Mouse (Mus musculus) brain, embryonic 14.5 days (tissue): Measurements from ENCODE around the gene Ap5s1. TPM values are rescaled to one million over a fixed set of nuclear protein-coding genes. Genes with fewer than 3 reads are reported as not detected.
"Not testable (repeated sequence)": the region's sequence is repeated elsewhere in the genome, so short reads cannot be mapped to it uniquely, and the experiment has no call there.

ENCODE experiments used
- DNase-seq: peaks from one replicate; pipeline ENCODE4 v3.0.0-alpha.2; 2011; ENCODE audit warnings: low read depth
- CTCF ChIP-seq: fragments of 200-500 bp; IDR thresholded peaks from 2 replicates; pipeline ENCODE4 v1.5.1; 2012; ENCODE audit warnings: inconsistent platforms, mild to moderate bottlenecking, moderate library complexity, borderline replicate concordance; ENCODE audit not compliant: insufficient read depth, insufficient read length; ENCODE audit errors: extremely low read depth
- POLR2A ChIP-seq: fragments of 200-500 bp; IDR thresholded peaks from 2 replicates; pipeline ENCODE4 v1.6.1; 2012; ENCODE audit warnings: mild to moderate bottlenecking, inconsistent platforms, borderline replicate concordance; ENCODE audit not compliant: poor library complexity, insufficient read depth, insufficient read length, severe bottlenecking; ENCODE audit errors: extremely low read depth
- polyA plus RNA-seq: library from polyadenylated mRNA; depleted of rRNA; stranded (reverse); fragments of >200 nt; gene quantifications from 2 replicates; pipeline ENCODE4 v1.2.3, GENCODE M21; 2012

Ap5s1 gene
- polyA plus RNA-seq, 1 experiment: 34.9 TPM

- TF ChIP-seq CTCF (no peak), POLR2A (no peak)
Measured at GRCm38 (mm10) chr2:131208356-131208755, 1.5 kb downstream of the Ap5s1 start.

GRCm38 (mm10) chr2:131209125-131209795 lies 2.4 kb downstream of the Ap5s1 start:
- no peak for TF ChIP-seq POLR2A
- TF ChIP-seq CTCF: no peak
- DNase-seq: no peak

More at GRCm38 (mm10) chr2:131208356-131208755, 1.5 kb downstream of the Ap5s1 start:
- no peak for DNase-seq

- peak; percentile 45; the same call in 1 of the 2 replicates for TF ChIP-seq POLR2A
- peak; percentile 99 for TF ChIP-seq CTCF
- DNase-seq: peak; percentile 98
Measured at GRCm38 (mm10) chr2:131209969-131210792, 3.3 kb downstream of the Ap5s1 start.

- TF ChIP-seq CTCF (no peak), POLR2A (no peak)
- DNase-seq: no peak
Measured at GRCm38 (mm10) chr2:131211026-131211615, 4.2 kb downstream of the Ap5s1 start.

GRCm38 (mm10) chr2:131213773-131214172 lies 6.9 kb downstream of the Ap5s1 start:
- no peak for TF ChIP-seq CTCF
- TF ChIP-seq POLR2A: no peak
- DNase-seq: no peak

- TF ChIP-seq POLR2A (no peak), CTCF (no peak)
- no peak for DNase-seq
Measured at GRCm38 (mm10) chr2:131215941-131216858, 9.3 kb downstream of the Ap5s1 start.

GRCm38 (mm10) chr2:131220030-131220429 lies 13.2 kb downstream of the Ap5s1 start:
- DNase-seq: no peak
- TF ChIP-seq CTCF (no peak), POLR2A (no peak)

GRCm38 (mm10) chr2:131221853-131222515 lies 15.1 kb downstream of the Ap5s1 start:
- no peak for DNase-seq
- TF ChIP-seq CTCF (no peak), POLR2A (no peak)

GRCm38 (mm10) chr2:131222562-131222961 lies 15.7 kb downstream of the Ap5s1 start:
- DNase-seq: peak; percentile 12
- TF ChIP-seq CTCF: no peak
- no peak for TF ChIP-seq POLR2A

GRCm38 (mm10) chr2:131223569-131223968 lies 16.7 kb downstream of the Ap5s1 start:
- no peak for DNase-seq
- TF ChIP-seq CTCF: no peak
- TF ChIP-seq POLR2A: no peak

GRCm38 (mm10) chr2:131225178-131225577 lies 18.3 kb downstream of the Ap5s1 start:
- TF ChIP-seq POLR2A (no peak), CTCF (no peak)
- no peak for DNase-seq

GRCm38 (mm10) chr2:131226669-131227068 lies 19.8 kb downstream of the Ap5s1 start:
- not testable (repeated sequence) for DNase-seq
